Mouse (Mus musculus): ENCODE data around the gene Zg16.
A peak's percentile ranks its signal among the peaks of the same experiment; 100 is the strongest.

The Zg16 gene

DNA sequence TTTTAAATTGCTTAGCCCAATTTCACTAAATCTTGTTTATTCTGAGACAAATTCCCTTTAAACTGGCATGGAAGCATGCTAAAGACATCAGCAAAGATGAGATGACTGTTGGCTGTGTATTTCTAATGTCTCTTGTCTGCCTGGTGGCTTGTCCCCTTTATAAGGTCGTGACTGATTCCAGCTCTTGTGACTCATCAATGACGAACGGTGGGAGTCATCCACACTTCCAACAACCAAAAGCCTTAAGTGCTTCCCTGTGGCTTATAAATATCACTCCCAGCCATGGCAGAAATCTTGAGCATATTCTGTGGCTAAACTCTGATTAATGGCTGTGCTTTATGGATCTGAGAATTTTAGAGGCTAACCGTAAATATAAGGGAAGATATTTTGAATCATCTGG is 20.8 kb downstream of the Zg16 start:
- DNase-seq: no peak

DNA sequence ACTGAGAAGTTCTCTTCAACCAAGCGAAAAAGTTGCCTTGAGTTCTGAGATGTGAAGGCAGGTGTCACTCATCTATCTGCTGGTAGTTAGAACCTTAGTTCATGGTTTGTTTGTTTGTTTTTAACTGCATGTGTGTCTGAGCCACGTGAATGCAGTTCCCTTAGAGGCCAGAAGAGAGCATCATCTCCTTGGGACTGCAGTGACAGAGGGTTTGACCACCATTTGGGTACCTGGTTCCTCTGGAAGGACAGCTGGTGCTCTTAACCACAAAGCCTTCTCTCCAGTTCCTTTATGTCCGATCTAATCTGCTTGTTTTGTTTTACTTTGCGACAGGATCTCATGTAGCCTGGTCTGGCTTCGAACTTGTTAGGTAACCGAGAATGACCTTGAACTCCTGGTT is 21.6 kb downstream of the Zg16 start:
- no peak for DNase-seq

GRCm38 (mm10) chr7:127055026-127055585 is 32.0 kb downstream of the Zg16 start:
- DNase-seq: no peak

DNA sequence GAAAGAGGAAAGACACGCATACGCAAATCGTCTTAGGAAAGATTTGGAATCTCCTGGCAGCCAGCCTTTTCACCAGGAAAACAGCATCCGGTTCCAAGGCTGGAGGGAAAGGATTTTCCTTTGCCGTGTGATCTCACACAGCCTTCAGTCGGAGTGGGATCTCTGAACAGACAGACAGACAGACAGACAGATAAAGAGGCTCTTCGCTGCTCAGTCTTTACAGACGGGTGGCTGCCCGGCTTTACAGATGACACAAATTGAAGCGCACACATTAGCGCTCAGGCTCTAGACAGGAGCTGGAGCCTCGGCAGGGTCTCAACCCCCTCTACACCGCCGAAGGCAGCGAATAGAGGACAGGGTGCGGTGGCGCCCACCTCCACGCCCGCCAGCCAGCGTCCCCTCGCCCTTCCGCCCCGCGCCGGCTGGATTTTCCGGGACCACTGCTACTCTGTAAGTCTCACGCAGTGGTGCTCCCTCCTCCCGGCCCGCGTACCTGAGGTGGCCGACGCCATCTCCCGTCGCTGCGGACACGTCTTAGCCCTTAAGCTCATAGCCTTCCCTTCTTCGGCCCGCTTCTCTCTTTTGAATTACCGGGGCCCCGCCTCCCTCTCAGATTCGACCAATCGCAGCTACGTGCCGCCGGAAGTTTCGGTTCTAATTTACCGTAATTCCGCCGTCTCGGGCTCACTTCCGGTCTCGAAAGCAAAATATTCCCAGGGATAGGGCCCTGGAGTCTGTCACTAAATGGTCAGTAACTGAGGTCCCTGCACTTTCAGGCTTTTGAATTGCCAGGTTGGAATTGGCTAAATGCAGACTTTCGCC is 45.1 kb downstream of the Zg16 start, which contains the start of gene Kif22:
TSS of gene Kif22 (minus strand) at position 621 of the 822 bp plus-strand sequence.
- peak; percentile 93 to 94 for DNase-seq

DNA sequence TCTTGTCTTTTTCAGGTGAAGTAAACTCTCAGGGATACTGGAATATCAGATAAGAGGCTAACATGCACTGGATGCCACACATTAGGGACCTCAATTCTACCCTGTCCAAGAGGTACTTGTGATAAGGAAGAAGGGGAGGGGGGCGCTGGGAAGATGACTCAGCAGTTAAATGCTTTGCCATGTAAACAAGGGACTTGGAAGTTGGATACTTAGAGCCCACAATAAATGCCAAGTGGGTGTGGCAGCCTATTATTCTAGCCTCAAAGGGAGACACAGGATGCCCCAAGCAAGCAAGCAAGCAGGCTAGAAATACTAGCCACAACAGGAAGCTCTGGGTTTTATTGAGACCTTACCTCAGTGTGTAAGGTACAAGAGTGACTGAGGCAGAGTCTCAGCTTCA is 55.9 kb downstream of the Zg16 start:
- DNase-seq: no peak

DNA sequence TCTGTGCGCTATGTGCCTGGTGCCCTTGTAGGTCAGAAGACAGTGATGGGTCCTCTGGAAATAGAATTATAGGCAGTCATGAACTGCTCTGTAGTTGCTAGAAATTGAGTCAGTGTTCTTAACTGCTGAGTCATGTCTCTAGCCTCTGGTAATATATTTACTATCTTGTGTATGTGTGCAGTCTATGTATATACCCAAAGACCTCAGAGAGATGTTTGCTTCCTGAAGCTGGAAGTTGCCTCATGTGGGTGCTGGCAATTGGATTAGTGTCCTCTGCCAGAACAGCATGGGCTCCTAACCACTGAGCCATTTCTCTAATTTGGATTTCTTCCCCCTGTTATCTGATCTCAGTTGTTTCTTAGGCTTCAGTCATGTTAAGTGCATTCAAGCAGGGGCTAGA is 57.0 kb downstream of the Zg16 start:
- no peak for DNase-seq

DNA sequence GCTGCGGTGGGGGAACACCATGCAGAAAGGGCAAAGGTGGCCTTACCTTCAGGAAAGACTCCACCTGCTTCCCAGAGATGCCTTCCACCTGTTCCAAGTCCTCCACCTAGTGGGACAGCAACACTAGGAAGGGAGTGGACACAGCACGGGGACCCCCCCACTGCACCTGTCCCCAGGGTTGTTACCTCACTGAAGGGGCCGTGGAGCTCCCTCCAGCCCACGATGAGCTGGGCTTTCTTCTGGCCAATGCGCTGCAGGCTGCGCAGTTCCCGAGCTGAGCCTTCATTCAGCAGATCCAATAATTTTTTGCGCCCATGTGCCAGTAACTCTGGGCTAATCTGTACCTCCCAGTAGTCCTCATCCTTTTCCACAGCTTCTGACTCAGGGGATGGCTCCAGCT is 59.2 kb downstream of the Zg16 start:
- no peak for DNase-seq

GRCm38 (mm10) chr7:127026984-127027726 is 60.0 kb downstream of the Zg16 start, which contains the start of gene Maz:
Gene Maz (minus strand): TSS chr7:127027037.
- peak; percentile 99 for DNase-seq

DNA sequence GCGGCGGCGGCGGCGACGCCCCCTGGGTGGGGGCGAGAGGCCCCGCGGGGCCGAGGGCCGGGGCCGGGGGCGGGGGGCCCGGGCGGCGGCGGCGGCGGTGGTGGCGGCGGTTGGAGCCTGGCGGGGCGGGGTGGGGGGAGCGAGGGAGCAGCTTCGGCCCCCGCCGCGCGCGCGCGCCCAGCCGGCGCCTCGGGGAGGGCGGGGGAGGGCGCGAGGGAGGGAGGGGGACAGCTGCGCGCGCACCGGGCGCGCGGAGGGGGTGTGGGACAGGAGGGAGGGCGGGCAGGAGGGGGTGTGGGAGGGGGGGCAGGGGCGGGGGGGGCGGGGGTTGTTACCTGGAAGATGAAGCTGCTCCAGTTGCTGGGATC is 60.5 kb downstream of the Zg16 start:
- DNase-seq: peak; percentile 85 to 95

GRCm38 (mm10) chr7:127026161-127026600 is 60.9 kb downstream of the Zg16 start:
- peak; percentile 85 to 86 for DNase-seq

DNA sequence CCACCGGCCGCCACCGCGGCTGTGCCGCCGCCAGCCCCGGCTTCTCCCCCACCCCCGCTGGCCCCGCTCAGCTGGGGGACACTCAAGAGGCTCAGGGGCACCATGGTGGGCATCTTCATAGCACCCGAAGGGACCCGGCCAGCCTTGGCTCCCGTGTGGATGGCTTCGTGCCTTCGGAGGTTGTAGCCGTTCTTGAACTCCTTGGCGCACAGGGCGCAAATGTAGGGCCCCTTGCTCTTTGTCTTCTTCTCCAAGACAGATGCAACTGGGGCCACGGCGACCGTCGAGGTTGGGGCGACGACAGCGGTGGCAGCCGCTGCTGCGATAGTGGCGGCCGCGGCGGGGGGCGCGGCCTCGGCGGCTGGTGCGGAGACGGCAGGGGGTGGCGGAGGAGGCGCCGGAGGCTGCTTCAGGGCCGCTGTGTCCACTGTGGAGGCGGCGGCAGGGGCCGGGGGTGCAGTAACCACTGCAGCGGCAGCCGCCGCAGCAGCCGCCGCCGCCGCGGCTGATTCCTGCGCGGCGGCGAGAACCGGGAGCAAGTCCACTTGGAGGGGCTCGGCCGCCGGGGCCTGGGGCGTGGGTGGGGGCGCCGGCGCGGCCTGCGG is 61.5 kb downstream of the Zg16 start:
- DNase-seq: peak; percentile 74 to 78

GRCm38 (mm10) chr7:127024755-127025555 is 62.2 kb downstream of the Zg16 start:
- peak; percentile 90 to 91 for DNase-seq

- DNase-seq: peak; percentile 49 to 58
These were observed 63.0 kb downstream of the Zg16 start for GRCm38 (mm10) chr7:127023896-127024690.

DNA sequence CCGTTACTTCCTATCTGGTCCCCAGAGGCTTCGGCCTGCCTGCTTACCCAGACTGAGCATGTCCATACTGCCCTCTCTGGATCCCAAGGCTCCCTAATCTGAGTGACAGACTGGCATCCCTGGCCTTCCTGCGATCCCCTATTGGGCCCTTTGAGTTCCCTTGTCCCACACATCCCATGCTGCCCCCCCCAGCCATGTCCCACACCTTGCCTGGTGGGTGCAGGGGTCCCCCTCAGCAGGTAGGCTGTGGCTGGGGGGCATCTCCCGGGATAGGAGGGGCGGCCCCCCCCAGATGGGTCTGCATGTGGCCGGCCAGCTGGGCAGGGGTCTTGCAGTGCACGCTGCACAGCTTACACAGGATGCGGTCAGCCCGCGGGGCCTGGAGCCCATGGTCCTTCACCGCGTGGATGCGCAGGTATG is 63.8 kb downstream of the Zg16 start:
- DNase-seq: peak; percentile 45 to 62

- DNase-seq: peak in 1 of 2 experiments; percentile 51
These were observed 64.4 kb downstream of the Zg16 start for GRCm38 (mm10) chr7:127022528-127023271.

- peak in 1 of 2 experiments; percentile 17 for DNase-seq
These were observed 65.3 kb downstream of the Zg16 start for GRCm38 (mm10) chr7:127021563-127022527.

- DNase-seq: peak; percentile 84 to 88
These were observed 66.1 kb downstream of the Zg16 start, which contains the start of the genes Gm42742 and Prrt2 for GRCm38 (mm10) chr7:127020901-127021562. Gene Gm42742 (minus strand): TSS chr7:127021097. Gene Prrt2 (minus strand): TSS chr7:127021211.

- peak; percentile 58 to 66 for DNase-seq
These were observed 66.6 kb downstream of the Zg16 start for GRCm38 (mm10) chr7:127020491-127020890.
